Mouse (Mus musculus): ENCODE measurements around the gene Loxl4. TPM values are rescaled to one million over a fixed set of nuclear protein-coding genes. Genes with fewer than 3 reads are reported as not detected.

Gene Loxl4
- polyA plus RNA-seq, 1 experiment = 0.04 TPM

DNA sequence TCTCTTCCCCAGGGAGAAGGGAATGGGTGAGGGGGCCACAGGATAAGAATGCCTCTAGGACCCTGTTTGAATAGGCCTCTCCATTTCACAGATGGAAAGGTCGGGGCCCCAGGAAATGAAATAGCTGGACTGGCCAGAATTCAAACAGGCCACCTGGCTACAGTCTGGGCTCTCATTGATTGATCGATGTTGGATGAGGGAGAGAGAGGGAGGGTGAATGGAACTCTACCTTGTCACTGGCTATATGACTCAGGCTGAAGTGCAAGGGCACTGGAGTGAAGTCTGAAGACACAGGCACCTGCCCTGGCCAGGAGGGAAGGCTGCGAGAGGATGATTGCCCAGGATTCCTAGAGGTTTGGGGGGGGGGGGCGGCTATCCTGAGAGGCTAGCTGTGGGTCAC is 867 bp downstream of the Loxl4 start:
- DNase-seq (ENCODE audit: extremely low spot score in 1 of 2, low spot score in 1 of 2) = no peak

DNA sequence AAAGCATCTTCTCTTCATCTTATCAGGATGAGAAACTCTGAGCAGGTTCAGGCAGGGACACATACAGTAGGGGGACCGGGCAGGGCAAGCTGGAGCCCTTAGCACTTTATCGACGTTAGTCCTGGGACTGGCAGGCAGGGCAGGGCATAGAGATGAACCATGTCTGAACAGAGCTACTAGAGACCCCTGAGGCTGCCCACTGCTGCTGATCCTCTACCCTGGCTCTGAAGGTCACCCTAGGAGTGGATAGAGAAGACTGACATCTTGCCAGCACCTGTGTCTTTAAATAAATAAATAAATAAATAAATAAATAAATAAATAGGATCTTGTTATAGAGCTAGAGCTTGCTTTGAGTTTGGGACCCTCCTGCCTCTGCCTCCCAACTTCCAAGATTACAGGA is 2.9 kb downstream of the Loxl4 start:
- no peak for DNase-seq (ENCODE audit: extremely low spot score in 1 of 2, low spot score in 1 of 2)

DNA sequence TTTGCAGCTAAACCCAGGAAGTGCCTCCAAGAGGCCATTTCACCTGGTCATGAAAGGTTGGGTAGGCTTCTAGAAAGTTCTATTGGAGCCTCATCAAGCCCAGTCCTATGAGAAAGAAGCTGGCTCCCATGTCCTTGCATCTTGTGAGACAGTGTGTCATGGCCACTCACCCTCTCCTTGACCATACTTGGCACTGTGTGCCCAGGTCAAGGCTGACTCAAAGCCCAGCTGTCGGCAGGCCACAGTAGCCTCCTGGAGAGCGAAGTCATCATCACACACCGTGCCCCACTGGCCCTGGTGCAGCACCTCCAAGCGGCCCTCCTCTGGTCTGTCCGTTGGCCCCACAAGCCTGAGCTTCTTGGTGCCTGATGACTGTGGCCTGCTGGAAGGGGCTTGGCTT is 4.5 kb downstream of the Loxl4 start:
- DNase-seq (ENCODE audit: extremely low spot score in 1 of 2, low spot score in 1 of 2) = no peak

DNA sequence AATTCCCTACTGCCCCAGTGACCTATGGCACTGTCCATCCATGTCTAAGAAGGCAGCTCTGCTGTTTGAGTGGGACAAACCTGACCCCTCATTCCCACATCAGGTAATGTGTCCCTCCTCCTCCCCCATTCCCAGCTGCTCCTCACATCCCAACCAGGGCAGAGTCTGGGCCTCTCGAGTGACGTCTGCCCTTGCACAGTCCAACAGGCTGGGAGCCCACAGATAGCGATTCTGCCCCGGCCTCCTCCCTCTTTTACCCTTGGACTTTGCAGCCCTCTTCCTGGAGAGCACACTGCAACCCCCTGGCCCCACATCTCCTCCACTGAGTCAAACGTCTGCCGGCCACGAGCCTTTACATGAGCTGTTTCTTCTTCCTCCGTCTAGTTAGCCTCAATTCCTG is 10.0 kb downstream of the Loxl4 start:
- no peak for DNase-seq (ENCODE audit: extremely low spot score in 1 of 2, low spot score in 1 of 2)

DNA sequence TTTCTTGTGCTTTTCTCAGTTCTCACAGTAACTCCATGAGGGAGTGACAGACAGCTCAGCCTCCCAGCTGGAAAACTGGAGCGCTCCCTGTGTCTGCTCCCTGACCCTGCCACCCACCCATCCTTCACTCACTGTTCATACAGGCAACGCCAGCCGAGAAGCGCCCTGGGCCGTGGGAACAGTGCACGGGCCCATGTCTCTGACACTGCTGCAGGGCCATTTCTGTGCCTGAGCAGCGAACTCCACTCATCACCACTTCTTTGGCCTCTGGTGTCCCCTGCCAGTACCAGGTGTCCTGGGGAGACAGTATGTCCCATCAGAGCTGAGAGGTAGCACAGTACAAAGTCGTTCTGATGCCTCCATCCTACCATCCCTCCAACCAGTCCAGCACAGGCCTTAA is 10.6 kb downstream of the Loxl4 start:
- DNase-seq (ENCODE audit: extremely low spot score in 1 of 2, low spot score in 1 of 2) = no peak

DNA sequence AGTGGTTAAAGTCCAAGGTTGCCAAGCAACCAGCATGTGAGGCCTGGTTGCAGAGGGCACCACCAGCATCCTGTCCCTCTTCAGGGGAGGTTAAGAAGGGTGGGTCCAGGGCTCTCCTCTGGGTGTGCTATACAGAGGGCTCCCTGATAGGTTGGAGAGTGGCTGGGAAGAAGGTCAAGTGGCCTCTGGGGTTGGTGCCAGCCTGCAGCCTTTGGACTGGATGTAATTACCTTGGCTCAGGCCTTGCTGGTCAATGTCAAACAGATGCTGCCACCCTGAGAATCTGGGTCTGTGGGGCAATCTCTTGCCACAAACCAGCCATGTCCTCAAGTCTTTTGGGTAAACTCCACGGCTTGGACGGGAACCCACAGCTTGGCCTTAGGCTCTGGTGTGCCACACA is 11.2 kb downstream of the Loxl4 start:
- no peak for DNase-seq (ENCODE audit: extremely low spot score in 1 of 2, low spot score in 1 of 2)

DNA sequence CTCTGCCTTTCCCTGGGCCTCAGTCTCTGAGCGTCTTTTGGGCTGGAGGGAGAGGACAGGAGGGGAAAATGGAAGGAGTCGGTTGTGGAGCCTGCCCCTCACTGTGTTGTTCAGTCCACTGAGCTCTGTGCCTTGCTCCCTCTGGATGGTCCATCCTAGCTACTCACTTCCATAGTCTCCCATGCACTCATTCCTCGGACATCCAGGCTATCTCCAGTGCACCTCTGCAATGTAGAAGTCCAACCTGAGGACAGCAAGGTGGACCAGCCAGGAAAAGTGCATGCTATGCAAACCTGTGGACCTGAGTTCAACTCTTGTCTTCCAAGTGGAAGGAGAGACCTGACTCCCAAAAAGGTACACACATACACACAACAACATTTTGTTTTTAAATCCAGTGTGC is 12.0 kb downstream of the Loxl4 start:
- no peak for DNase-seq (ENCODE audit: extremely low spot score in 1 of 2, low spot score in 1 of 2)

DNA sequence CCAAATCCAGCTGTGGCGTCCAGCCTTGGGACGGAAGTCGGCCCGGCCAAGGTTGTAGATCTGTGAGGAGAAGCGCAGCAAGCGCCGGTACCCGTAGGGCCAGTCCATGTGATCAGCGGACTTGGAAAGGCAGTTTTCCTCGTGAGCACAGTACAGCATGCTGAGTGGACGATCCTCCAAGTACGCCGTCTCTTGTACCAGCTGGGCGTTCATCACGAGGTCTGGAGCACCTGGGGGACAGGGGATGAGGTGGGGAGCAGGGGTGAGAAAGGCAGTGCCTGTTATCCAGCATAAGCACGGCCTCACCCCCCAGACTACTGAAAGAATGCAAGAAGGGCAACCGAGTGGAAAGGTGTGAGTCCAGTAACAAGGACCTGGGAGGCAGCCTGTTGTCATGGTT is 12.7 kb downstream of the Loxl4 start:
- no peak for DNase-seq (ENCODE audit: extremely low spot score in 1 of 2, low spot score in 1 of 2)

DNA sequence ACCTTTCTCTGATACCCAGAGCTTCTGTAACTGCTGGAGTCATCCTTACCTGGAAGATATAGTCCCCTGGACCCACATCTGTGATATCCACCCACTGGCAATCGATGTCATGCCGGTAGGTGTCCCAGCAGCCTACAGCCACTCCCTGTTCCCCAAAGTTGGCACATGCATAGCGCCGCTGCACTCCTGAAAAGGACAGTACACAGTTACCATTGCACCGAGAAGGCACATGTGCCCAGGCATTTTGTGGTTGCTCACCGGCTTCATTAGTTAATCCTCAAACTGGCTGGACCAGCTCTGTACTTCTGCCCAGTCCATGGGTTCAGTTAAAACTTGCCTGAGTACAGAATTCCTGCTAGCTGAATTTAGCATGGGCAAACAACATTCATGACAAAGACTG is 14.7 kb downstream of the Loxl4 start:
- no peak for DNase-seq (ENCODE audit: extremely low spot score in 1 of 2, low spot score in 1 of 2)

DNA sequence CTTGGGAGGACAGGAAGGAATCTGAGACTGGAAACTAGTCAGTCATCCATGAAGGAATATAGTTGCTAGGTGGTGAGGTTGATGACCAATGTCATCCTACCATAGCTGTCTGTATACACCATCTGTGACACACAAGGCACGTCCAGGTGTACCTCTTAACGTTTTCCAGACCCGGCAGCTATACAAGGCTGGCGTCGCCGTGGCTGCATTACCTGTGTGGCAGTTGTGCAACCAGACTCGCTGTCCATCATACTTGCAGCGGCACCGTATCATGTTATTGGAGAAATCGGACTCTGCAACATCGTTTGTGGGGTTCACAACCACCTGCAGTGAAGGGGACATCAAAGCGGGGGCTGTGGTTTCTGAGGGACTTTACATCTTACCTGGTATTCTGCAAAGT is 15.3 kb downstream of the Loxl4 start:
- DNase-seq (ENCODE audit: extremely low spot score in 1 of 2, low spot score in 1 of 2) = no peak

DNA sequence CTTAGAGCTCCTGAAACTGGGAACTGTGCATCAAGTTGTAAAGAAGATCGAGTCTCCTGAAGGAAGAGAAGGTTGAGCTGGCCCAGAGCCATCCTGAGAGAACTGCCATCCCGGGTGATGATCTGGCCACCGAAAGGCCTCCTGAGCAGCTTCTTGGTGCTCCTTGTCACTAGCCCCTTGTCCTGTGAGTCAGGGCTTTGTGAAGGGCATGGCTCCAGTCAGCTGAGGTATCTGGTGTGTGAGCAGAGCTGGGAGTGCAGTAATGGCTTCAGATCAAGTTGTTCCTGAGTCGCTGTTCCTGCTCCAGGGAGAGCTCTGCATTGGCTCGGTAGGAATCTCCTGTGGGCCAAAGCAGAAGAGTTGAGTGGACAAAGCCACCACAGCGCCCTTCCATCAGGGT is 17.5 kb downstream of the Loxl4 start:
- DNase-seq (ENCODE audit: extremely low spot score in 1 of 2, low spot score in 1 of 2) = no peak

DNA sequence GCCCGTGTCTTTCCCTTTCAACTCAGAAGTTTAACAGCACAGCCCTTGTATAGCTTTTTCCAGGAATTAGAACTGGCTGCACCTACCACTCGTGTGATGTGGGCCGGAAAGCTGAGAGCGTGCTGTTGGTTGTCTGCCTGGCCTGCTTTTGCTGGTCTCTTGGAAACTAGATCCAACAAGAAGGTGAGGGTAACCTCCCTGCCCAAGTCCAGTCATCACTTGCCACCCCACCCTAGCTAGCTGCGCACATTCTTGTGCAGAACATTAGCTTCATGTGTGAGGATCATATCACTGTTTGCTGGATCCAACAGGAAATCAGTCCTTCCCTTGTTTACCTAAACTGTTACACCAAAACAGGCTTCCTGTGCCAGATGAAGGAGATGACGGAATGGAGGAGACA is 19.2 kb downstream of the Loxl4 start:
- DNase-seq (ENCODE audit: extremely low spot score in 1 of 2, low spot score in 1 of 2) = no peak

DNA sequence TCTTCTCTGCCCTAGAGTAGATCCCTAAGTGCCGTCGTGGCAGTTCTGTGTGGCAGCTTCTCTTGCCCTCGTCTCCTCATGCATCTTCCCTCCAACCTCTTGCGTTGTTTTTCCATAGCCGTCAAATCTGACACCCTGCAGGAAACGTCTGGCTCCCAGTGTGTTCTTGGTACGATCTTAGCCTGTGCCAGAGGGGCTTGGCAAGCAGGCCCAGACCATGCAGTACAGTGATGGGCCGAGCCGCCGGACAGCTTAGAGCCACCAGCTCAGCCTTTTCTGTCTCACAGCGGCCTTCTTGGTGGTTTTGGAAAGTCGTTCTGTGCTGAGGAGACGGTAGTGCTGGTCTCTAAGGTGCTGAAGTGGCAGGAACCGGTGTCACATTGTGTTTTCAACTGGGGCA is 21.1 kb downstream of the Loxl4 start:
- DNase-seq (ENCODE audit: extremely low spot score in 1 of 2, low spot score in 1 of 2) = no peak

DNA sequence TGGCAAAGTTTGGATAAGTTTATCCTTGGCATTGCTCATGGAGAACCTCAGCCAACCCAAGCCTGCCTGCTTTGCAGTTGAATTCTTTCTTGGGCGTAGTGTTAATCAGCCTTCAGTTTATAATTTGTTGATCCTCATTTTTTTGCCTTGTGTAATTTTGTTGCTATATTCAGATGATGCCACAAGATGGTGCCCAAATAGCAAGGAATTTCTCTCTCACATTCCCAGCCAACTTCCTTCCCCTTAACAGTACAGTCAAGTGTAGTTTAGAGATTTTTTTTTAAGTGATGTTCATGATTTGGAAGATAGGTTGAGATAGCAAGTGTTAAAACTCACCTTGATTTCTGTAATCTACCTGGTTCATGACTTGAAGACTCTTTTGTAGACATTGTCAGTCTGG is 23.4 kb downstream of the Loxl4 start:
- peak in 1 of 2 experiments; percentile 63 for DNase-seq (ENCODE audit: extremely low spot score in 1 of 2, low spot score in 1 of 2)

DNA sequence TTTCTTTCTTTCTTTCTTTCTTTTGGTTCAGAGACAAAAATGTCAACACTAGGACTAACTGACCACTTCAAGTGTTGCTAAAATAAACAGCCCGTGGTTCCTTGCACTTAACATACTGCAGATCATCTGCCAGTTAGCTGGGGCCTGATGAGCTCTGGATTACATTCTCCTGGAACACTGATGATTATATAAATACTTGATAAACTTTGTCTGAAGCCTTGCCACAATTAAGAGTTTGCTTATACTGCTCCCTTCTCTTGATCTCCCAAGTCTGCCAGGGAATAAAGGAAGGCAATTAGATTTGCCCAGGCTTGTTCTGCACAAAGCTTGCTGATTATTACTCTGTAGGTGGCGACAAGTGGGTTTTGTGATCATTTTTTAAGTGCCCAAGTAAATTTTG is 24.9 kb downstream of the Loxl4 start:
- no peak for DNase-seq (ENCODE audit: extremely low spot score in 1 of 2, low spot score in 1 of 2)

DNA sequence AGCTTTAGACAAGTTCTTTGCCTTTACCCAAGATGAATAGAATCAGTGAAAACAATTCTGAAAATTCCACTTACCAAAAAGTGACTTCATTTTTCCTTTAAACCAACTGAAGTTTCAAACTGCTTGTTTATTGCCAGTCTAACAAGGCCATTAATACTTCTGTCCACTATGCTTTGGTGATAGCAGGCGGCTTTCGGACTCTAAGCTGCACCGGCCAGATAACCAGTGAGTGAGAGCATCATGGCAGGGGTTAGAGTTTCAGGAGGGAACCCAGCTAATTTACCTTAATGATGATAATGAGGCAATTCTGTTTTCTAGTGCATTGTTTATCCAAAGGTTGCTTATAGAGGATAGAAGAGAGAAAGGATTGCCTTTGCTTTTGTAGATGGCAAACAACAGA is 28.4 kb downstream of the Loxl4 start:
- DNase-seq (ENCODE audit: extremely low spot score in 1 of 2, low spot score in 1 of 2) = no peak

DNA sequence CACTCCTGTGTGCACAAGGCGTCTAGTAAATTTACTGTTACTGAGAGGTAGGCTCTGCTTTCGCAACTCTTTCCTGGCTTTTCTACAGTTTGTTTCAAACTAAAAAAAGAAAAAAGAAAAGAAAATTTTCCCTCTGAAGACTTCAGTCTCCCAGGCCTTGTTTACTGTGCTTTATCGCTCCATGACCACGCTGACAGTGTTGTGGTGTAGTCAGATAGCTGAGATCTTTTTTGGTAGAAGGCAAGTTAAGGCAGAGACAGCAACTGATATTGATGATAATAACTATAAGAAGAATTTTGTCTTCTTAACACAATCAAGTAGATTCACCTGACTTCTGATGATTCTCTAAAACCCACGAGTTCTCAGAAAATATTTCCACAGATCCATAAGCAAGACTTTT is 28.9 kb downstream of the Loxl4 start:
- DNase-seq (ENCODE audit: extremely low spot score in 1 of 2, low spot score in 1 of 2) = no peak

DNA sequence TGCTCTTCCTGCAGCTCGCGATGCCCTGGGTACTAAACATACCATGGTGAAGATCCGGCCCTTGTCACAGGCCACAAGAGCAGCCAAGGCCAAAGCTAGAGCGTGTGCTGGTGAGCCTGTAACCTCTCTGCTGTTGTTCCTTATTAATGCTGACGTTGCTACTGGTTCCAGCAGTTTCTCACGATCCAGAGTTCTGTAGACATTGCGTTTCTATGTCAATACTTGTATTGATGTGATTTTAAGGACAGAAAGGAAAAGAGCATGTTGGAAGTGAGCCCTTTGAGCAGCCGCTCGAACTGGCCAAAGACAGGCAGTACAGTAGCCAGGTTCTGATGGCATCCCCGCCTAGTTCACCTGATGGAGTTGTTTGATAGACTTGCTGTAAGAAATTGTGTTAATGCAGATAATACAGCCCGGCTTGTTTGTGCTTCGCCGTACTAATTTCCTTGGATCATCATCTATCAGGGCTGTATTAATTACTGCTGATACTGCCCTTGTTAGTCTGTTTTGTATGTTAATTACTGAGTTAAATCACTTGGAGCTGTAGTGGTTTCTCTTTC is 29.7 kb downstream of the Loxl4 start:
- no peak for DNase-seq (ENCODE audit: extremely low spot score in 1 of 2, low spot score in 1 of 2)

DNA sequence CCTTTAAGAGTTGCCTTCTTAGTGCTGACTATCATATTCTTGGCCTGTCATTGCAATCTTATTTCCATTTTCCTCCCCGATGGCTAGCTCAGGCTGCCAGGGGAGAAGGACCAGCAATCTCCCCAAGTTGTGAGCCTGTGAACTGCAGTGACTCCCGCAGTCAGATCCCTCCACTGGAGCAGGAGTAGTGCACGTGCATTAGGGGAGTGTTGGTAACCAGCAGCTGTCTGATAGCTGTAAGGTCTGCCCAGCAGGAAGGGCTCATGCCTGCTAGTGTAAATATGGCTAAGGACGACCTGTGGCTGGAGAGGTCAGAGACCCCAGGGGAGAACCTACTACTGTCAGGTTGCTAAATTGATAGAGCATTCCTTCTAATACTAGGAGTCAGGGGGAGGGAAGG is 31.9 kb downstream of the Loxl4 start:
- DNase-seq (ENCODE audit: extremely low spot score in 1 of 2, low spot score in 1 of 2) = no peak

DNA sequence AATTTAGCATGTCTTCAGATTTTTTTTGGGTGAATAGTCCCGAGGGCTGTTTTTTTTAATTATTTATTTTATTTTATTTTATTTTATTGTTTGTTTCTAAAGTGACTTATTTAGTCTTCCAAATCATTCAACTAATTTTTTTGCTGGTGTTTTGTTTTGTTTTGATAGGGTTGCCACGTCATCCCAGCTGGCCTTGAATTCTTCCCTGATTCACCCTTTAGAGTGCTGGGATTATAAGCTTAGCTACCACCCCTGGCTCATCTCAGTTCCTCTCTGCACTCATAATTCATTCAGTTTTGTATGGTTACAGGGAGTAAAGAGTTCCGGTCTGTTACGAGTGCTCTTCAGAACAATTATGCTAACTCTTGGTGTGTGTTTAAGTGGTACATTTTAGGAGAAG is 34.0 kb downstream of the Loxl4 start:
- DNase-seq (ENCODE audit: extremely low spot score in 1 of 2, low spot score in 1 of 2) = no peak

DNA sequence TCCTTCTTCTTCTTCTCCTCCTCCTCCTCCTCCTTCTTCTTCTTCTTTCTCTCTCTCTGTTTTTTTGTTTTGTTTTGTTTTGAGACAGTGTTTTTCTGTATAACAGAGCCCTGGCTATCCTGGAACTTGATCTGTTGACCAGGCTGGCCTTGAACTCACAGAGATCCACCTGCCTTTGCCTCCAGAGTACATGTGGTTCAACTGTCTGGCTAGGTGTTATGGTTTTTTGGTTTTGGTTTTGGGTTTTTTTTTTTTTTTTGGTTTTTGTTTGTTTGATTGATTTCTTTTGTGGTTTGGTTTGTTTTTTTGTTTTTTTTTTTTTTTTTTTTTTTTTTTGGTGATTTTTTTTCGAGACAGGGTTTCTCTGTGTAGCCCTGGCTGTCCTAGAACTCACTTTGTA is 35.8 kb downstream of the Loxl4 start:
- DNase-seq (ENCODE audit: extremely low spot score in 1 of 2, low spot score in 1 of 2) = no peak

DNA sequence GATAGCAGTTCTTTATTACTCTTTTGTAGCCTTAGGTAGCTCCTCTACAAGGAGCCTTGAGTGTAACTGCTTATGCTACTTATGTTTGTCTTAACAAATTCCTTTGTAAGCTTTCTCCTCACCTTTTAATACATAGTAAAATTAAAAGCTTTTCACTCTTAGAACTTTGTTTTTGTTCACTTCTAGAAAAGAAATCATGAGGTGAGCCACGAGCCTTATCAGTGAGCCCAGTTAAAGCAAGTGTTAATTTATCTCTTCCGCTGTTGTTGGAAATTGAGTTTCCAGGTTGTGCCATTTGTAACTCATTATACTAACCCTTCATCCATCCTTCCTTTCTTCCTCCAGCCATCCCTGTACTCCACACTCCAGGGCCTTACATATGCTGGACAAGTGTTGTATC is 37.3 kb downstream of the Loxl4 start:
- DNase-seq (ENCODE audit: extremely low spot score in 1 of 2, low spot score in 1 of 2) = no peak

DNA sequence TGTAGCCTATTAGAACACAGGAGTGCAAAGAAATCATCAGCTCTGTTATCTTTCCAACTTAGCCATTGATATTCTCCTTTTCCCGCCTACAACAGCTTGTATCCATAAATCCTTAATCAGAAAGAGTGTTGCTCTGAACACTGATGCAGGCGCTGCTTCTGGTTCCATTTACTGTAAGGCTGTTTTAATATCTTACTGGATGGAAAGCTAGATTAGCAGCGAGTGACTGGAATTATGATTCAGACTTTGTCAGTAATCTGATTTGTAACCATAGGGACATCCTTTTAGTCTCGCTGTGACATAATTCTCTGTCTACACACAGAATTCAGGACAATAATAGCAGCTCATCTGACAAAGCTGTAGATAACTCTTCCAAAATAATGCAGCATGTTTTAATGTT is 41.3 kb downstream of the Loxl4 start:
- DNase-seq (ENCODE audit: extremely low spot score in 1 of 2, low spot score in 1 of 2) = no peak

DNA sequence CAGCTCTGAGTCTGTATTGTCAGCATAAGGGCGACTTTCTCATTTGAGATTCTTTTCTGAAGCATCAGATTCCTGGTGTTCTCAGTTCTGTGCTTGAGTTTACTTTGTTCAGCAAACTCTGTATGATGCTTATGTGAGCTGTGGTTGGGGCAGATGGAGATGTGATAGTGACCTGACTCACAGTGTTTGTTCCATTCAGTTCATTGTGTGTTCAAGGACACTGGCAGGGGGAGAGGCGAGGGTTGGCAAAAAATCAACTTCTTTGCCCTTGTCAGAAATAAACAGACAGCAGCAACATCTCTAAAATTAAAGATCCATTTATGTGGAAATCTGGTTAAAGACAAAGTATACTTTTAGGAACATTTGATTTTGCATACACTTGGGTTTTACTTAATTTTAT is 43.5 kb downstream of the Loxl4 start:
- no peak for DNase-seq (ENCODE audit: extremely low spot score in 1 of 2, low spot score in 1 of 2)
